Mouse (Mus musculus): Measurements from ENCODE around the gene Whrn. TPM values are rescaled to one million over a fixed set of nuclear protein-coding genes. Genes with fewer than 3 reads are reported as not detected.

Whrn gene
- polyA plus RNA-seq, 1 experiment from 2014 or later, result 1.2 TPM

GRCm38 (mm10) chr4:63426308-63426707 is 69.5 kb downstream of the Whrn start:
- Histone ChIP-seq H3K9ac (ENCODE audit: low read length) (no peak overlapping the region), H3K4me2 (replicated peaks; ENCODE audit: low read depth) (no peak overlapping the region), H3K4me1 (replicated peaks; ENCODE audit: control insufficient read depth, insufficient read depth) (no peaks in the 10 kb centered on the region), H3K36me3 (ENCODE audit: control insufficient read depth, insufficient read depth, low read length) (no peaks in the 10 kb centered on the region), H3K9me3 (ENCODE audit: control insufficient read depth, low read length) (no peaks in the 10 kb centered on the region), H3K27ac (replicated peaks) (no peak overlapping the region), H3K4me3 (ENCODE audit: low read depth, low read length) (no peak overlapping the region), H3K27me3 (ENCODE audit: control insufficient read depth, insufficient read depth, low read length) (no peaks in the 10 kb centered on the region)
- DNase-seq (ENCODE audit: low spot score) (no peak), ATAC-seq (ENCODE audit: low FRiP score, low TSS enrichment) (no peak)
- WGBS, result 56% methylated on average over 8 of the region's 8 CpGs
- no peak for TF ChIP-seq EP300 (optimal IDR thresholded peaks at IDR 0.05)
- TF ChIP-seq CTCF (IDR thresholded peaks at IDR 0.05; ENCODE audit: low read depth), result no peak

GRCm38 (mm10) chr4:63423811-63424210 is 72.0 kb downstream of the Whrn start:
- Histone ChIP-seq H3K4me1 (replicated peaks; ENCODE audit: control insufficient read depth, insufficient read depth) (no peaks in the 10 kb centered on the region), H3K4me2 (replicated peaks; ENCODE audit: low read depth) (no peak overlapping the region), H3K4me3 (ENCODE audit: low read depth, low read length) (no peak overlapping the region), H3K27me3 (ENCODE audit: control insufficient read depth, insufficient read depth, low read length) (no peaks in the 10 kb centered on the region), H3K9ac (ENCODE audit: low read length) (no peak overlapping the region), H3K9me3 (ENCODE audit: control insufficient read depth, low read length) (no peaks in the 10 kb centered on the region), H3K36me3 (ENCODE audit: control insufficient read depth, insufficient read depth, low read length) (no peaks in the 10 kb centered on the region), H3K27ac (replicated peaks) (no peak overlapping the region)
- TF ChIP-seq CTCF (IDR thresholded peaks at IDR 0.05; ENCODE audit: low read depth), result no peak
- TF ChIP-seq EP300 (optimal IDR thresholded peaks at IDR 0.05), result no peak
- DNase-seq (ENCODE audit: low spot score) (no peak), ATAC-seq (ENCODE audit: low FRiP score, low TSS enrichment) (no peak)
- WGBS, result 45% methylated on average over 5 of the region's 5 CpGs

GRCm38 (mm10) chr4:63423231-63423630 is 72.6 kb downstream of the Whrn start:
- Histone ChIP-seq H3K4me2 (replicated peaks; ENCODE audit: low read depth) (no peak overlapping the region), H3K9ac (ENCODE audit: low read length) (no peak overlapping the region), H3K9me3 (ENCODE audit: control insufficient read depth, low read length) (no peaks in the 10 kb centered on the region), H3K36me3 (ENCODE audit: control insufficient read depth, insufficient read depth, low read length) (no peaks in the 10 kb centered on the region), H3K27ac (replicated peaks) (no peak overlapping the region), H3K4me1 (replicated peaks; ENCODE audit: control insufficient read depth, insufficient read depth) (no peaks in the 10 kb centered on the region), H3K4me3 (ENCODE audit: low read depth, low read length) (no peak overlapping the region), H3K27me3 (ENCODE audit: control insufficient read depth, insufficient read depth, low read length) (no peaks in the 10 kb centered on the region)
- no peak for ATAC-seq (ENCODE audit: low FRiP score, low TSS enrichment)
- WGBS, result 78% methylated on average over 1 of the region's 1 CpGs
- no peak for DNase-seq (ENCODE audit: low spot score)
- no peak for TF ChIP-seq CTCF (IDR thresholded peaks at IDR 0.05; ENCODE audit: low read depth)
- no peak for TF ChIP-seq EP300 (optimal IDR thresholded peaks at IDR 0.05)

GRCm38 (mm10) chr4:63420143-63420920 is 75.5 kb downstream of the Whrn start:
- TF ChIP-seq CTCF (IDR thresholded peaks at IDR 0.05; ENCODE audit: low read depth) (no peak), EP300 (optimal IDR thresholded peaks at IDR 0.05) (no peak)
- Histone ChIP-seq H3K27ac (replicated peaks) (no peak overlapping the region), H3K4me2 (replicated peaks; ENCODE audit: low read depth) (no peak overlapping the region), H3K9me3 (ENCODE audit: control insufficient read depth, low read length) (no peaks in the 10 kb centered on the region), H3K9ac (ENCODE audit: low read length) (no peak overlapping the region), H3K4me3 (ENCODE audit: low read depth, low read length) (no peak overlapping the region), H3K27me3 (ENCODE audit: control insufficient read depth, insufficient read depth, low read length) (no peaks in the 10 kb centered on the region), H3K36me3 (ENCODE audit: control insufficient read depth, insufficient read depth, low read length) (no peaks in the 10 kb centered on the region), H3K4me1 (replicated peaks; ENCODE audit: control insufficient read depth, insufficient read depth) (no peaks in the 10 kb centered on the region)
- ATAC-seq (ENCODE audit: low FRiP score, low TSS enrichment) (no peak), DNase-seq (ENCODE audit: low spot score) (no peak)
- 58% methylated on average over 14 of the region's 14 CpGs for WGBS

- no peak for ATAC-seq (ENCODE audit: low FRiP score, low TSS enrichment)
- TF ChIP-seq EP300 (optimal IDR thresholded peaks at IDR 0.05), result no peak
- 75% methylated on average over 10 of the region's 11 CpGs for WGBS
These were observed 77.5 kb downstream of the Whrn start for GRCm38 (mm10) chr4:63418270-63418669.

GRCm38 (mm10) chr4:63417318-63417957 is 78.4 kb downstream of the Whrn start:
- Histone ChIP-seq H3K4me3 (ENCODE audit: low read depth, low read length) (no peak overlapping the region), H3K36me3 (ENCODE audit: control insufficient read depth, insufficient read depth, low read length) (no peaks in the 10 kb centered on the region), H3K9ac (ENCODE audit: low read length) (no peak overlapping the region; the same call in 1 of the 2 replicates), H3K27me3 (ENCODE audit: control insufficient read depth, insufficient read depth, low read length) (no peaks in the 10 kb centered on the region), H3K4me2 (replicated peaks; ENCODE audit: low read depth) (no peak overlapping the region), H3K27ac (replicated peaks) (no peak overlapping the region), H3K9me3 (ENCODE audit: control insufficient read depth, low read length) (no peaks in the 10 kb centered on the region), H3K4me1 (replicated peaks; ENCODE audit: control insufficient read depth, insufficient read depth) (no peaks in the 10 kb centered on the region)
- ATAC-seq (ENCODE audit: low FRiP score, low TSS enrichment), result peak; percentile 62
- peak; percentile 82 for DNase-seq (ENCODE audit: low spot score)
- 16% methylated on average over 9 of the region's 9 CpGs for WGBS
- no peak for TF ChIP-seq EP300 (optimal IDR thresholded peaks at IDR 0.05)
- TF ChIP-seq CTCF (IDR thresholded peaks at IDR 0.05; ENCODE audit: low read depth), result peak; percentile 92

More at GRCm38 (mm10) chr4:63418270-63418669, 77.5 kb downstream of the Whrn start:
- no peak overlapping the region for H3K9ac ChIP-seq (ENCODE audit: low read length)
- H3K27me3 ChIP-seq (ENCODE audit: control insufficient read depth, insufficient read depth, low read length), result no peaks in the 10 kb centered on the region
- H3K4me1 ChIP-seq (replicated peaks; ENCODE audit: control insufficient read depth, insufficient read depth), result no peaks in the 10 kb centered on the region
- H3K4me3 ChIP-seq (ENCODE audit: low read depth, low read length), result no peak overlapping the region
- H3K9me3 ChIP-seq (ENCODE audit: control insufficient read depth, low read length), result no peaks in the 10 kb centered on the region
- H3K36me3 ChIP-seq (ENCODE audit: control insufficient read depth, insufficient read depth, low read length), result no peaks in the 10 kb centered on the region
- no peak overlapping the region for H3K27ac ChIP-seq (replicated peaks)
- DNase-seq (ENCODE audit: low spot score), result no peak
- no peak overlapping the region for H3K4me2 ChIP-seq (replicated peaks; ENCODE audit: low read depth)
